Mouse (Mus musculus) myocyte (in vitro differentiated cells): ENCODE results near the gene Btbd10.

ENCODE experiments used
- CEBPB ChIP-seq: IDR thresholded peaks from 2 replicates; pipeline ENCODE4 v1.6.1; 2011; ENCODE audit warnings: mild to moderate bottlenecking, moderate library complexity; ENCODE audit not compliant: poor library complexity, insufficient read depth, severe bottlenecking
- E2F4 ChIP-seq: IDR thresholded peaks from one replicate; pipeline ENCODE4 v1.6.1; 2011; ENCODE audit warnings: mild to moderate bottlenecking, control low read depth, moderate library complexity; ENCODE audit not compliant: insufficient read depth
- MAX ChIP-seq: IDR thresholded peaks from one replicate; pipeline ENCODE4 v1.6.1; 2011; ENCODE audit warnings: low read depth, mild to moderate bottlenecking, control low read depth
- MYOD1 ChIP-seq, 3 experiments: IDR thresholded peaks; one replicate each; pipeline ENCODE4 v1.6.1; 2011; ENCODE audit warnings: control low read depth in 2 of 3, low read depth in 2 of 3, mild to moderate bottlenecking in 2 of 3, moderate library complexity in 1 of 3; ENCODE audit not compliant: insufficient read length in 2 of 3, control insufficient read depth in 1 of 3
- POLR2A ChIP-seq: IDR thresholded peaks from one replicate; pipeline ENCODE4 v1.6.1; 2011; ENCODE audit warnings: low read depth, mild to moderate bottlenecking, control low read depth, moderate library complexity; ENCODE audit not compliant: insufficient read length
- SRF ChIP-seq: IDR thresholded peaks from one replicate; pipeline ENCODE4 v1.6.1; 2011; ENCODE audit warnings: low read depth; ENCODE audit not compliant: control insufficient read depth, insufficient read length
- TCF12 ChIP-seq: IDR thresholded peaks from one replicate; pipeline ENCODE4 v1.6.1; 2011; ENCODE audit warnings: mild to moderate bottlenecking, control low read depth; ENCODE audit not compliant: poor library complexity, insufficient read depth, severe bottlenecking
- TCF3 ChIP-seq: IDR thresholded peaks from one replicate; pipeline ENCODE4 v1.6.1; 2011; ENCODE audit warnings: low read depth, control low read depth; ENCODE audit not compliant: insufficient read length
- USF1 ChIP-seq: IDR thresholded peaks from one replicate; pipeline ENCODE4 v1.6.1; 2011; ENCODE audit warnings: low read depth, mild to moderate bottlenecking, control low read depth, moderate library complexity

- TF ChIP-seq USF1 (no peak), POLR2A (no peak), SRF (no peak), TCF12 (no peak), MYOD1 (IDR thresholded peaks at IDR 0.05; ENCODE audit: control insufficient read depth in 1 of 3, insufficient read length in 2 of 3, low read depth in 2 of 3) (no peak), E2F4 (no peak), TCF3 (no peak), CEBPB (no peak), MAX (no peak)
These were observed 59.1 kb downstream of the Btbd10 start for GRCm38 (mm10) chr7:113310136-113310535.
